12 mouse cellular contexts compared by ENCODE assay signal in the genomic region with DNA sequence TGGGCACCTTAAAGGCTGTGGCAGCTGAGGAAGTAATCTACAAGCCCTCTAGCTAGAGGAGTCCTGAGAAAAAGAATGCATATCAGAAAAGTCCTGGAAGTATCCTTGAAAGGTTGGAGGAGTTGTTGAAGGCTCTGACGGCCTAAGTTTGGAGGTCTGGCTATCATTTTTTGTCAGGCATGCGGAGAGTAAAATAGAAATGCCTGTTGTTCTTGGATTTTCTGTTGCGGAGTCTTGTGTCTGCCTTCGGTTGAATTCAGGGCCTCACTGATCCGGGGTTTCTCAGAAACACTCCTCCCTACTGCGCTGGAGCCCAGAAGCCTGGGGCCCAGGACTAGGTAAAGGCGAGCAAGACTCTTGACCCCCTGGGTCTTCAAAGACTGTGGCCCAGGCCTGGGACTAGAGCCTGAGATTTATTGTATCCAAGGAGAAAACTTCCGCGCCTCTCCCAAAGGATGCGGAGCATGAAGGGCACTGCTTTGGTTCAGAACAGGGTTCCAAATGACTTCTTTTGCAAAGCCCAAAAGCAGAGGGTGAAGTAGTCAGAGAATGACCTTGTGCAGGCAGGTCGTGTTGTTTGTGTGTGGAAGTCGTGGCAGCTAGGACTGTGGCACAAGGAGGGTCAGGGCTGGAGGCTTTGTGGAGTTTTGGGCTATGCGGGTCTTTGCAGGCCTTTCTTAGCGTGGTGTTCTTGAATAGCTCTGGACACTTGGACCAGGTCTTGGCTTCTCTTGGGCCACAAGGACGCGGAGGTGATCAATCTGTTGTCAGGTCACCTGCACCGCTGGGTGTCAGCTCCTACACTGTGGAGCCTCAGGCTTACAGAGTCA. TPM values are rescaled to one million over a fixed set of nuclear protein-coding genes. Genes with fewer than 3 reads are reported as not detected.
A peak's percentile ranks its signal among the peaks of the same experiment; 100 is the strongest.
DNase-seq lines count a peak whose midpoint lies in the region; ATAC-seq lines count a peak whose summit lies in the region.
"Had no signal": no experiment of that assay in that cellular context is flagged by ENCODE, and none has a peak within 500 bp of the region (broad histone marks: within the 10 kb centered on the region; RNA-seq: fewer than 3 reads in every experiment).

No protein-coding gene starts in this region.

- H3K36me3 ChIP-seq in hindbrain, embryonic 11.5 days (ENCODE audit: control insufficient read depth, insufficient read depth, low read length) = no peaks in the 10 kb centered on the region
- no peaks in the 10 kb centered on the region for H3K36me3 ChIP-seq in neural tube, embryonic 13.5 days
- H3K36me3 ChIP-seq: heart, embryonic 13.5 days had no signal

- H3K4me1 ChIP-seq in hindbrain, embryonic 11.5 days (replicated peaks; ENCODE audit: control insufficient read depth, insufficient read depth, low read length) = peaks cover 21% of the 10 kb centered on the region
- peaks cover 90% of the 10 kb centered on the region for H3K4me1 ChIP-seq in neural tube, embryonic 13.5 days (replicated peaks)
- H3K4me1 ChIP-seq: heart, embryonic 13.5 days had no signal

- peak overlapping the region; percentile 54 for H3K9ac ChIP-seq in hindbrain, embryonic 11.5 days (ENCODE audit: low read depth, low read length)
- peak overlapping the region; percentile 60 for H3K9ac ChIP-seq in neural tube, embryonic 13.5 days
- H3K9ac ChIP-seq: heart, embryonic 13.5 days had no signal

- peak overlapping the region; percentile 25 for H3K4me3 ChIP-seq in hindbrain, embryonic 11.5 days (ENCODE audit: low read depth, low read length)
- H3K4me3 ChIP-seq in neural tube, embryonic 13.5 days = no peak overlapping the region; the same call in 1 of the 2 replicates
- H3K4me3 ChIP-seq: heart, embryonic 13.5 days had no signal

- WGBS in hindbrain, embryonic 11.5 days = 2% methylated on average over 17 of the region's 17 CpGs
- 7% methylated on average over 17 of the region's 17 CpGs for WGBS in neural tube, embryonic 13.5 days

- no peaks in the 10 kb centered on the region for H3K9me3 ChIP-seq in hindbrain, embryonic 11.5 days (ENCODE audit: control insufficient read depth, low read length)
- no peaks in the 10 kb centered on the region for H3K9me3 ChIP-seq in neural tube, embryonic 13.5 days
- H3K9me3 ChIP-seq: heart, embryonic 13.5 days had no signal

- ATAC-seq in hindbrain, embryonic 11.5 days (ENCODE audit: low FRiP score) = no peak
- no peak for ATAC-seq in neural tube, embryonic 13.5 days (ENCODE audit: low read depth)

- DNase-seq in heart, adult 11 months = peak; percentile 80
- no peak for DNase-seq in heart, postnatal 10 days
- peak; percentile 66 for DNase-seq in hindbrain, embryonic 11.5 days (ENCODE audit: low spot score)
- peak; percentile 56 for DNase-seq in kidney, postnatal 14 days
- DNase-seq in right cerebral cortex, adult 2 months (ENCODE audit: low spot score in 2 of 2) = no peak
- no peak for DNase-seq in adrenal gland, postnatal 10 days
- DNase-seq in lung, postnatal 10 days = no peak
- DNase-seq: adrenal gland, adult 8-10 months; cerebellum, adult 8-10 months had no signal

- peaks cover 7% of the 10 kb centered on the region; the same call in 1 of the 2 replicates for H3K27me3 ChIP-seq in hindbrain, embryonic 11.5 days (ENCODE audit: control insufficient read depth, insufficient read depth, low read length)
- peaks cover 45% of the 10 kb centered on the region for H3K27me3 ChIP-seq in neural tube, embryonic 13.5 days

- H3K4me2 ChIP-seq in hindbrain, embryonic 11.5 days (replicated peaks; ENCODE audit: low read depth, low read length) = peak overlapping the region; percentile 66
- peak overlapping the region; percentile 63 for H3K4me2 ChIP-seq in neural tube, embryonic 13.5 days
- H3K4me2 ChIP-seq: heart, embryonic 13.5 days had no signal

- H3K27ac ChIP-seq in hindbrain, embryonic 11.5 days (ENCODE audit: low read depth, low read length) = peak overlapping the region; percentile 62
- peak overlapping the region; percentile 54 for H3K27ac ChIP-seq in neural tube, embryonic 13.5 days (replicated peaks)
- H3K27ac ChIP-seq: heart, embryonic 13.5 days had no signal

- intact Hi-C loops in heart, postnatal 10 days (cut with DNase I) = no loop called here

RNA-seq across cellular contexts. Expression of a gene that starts 9.6 kb away (rescaled TPM):
- total RNA-seq in heart, postnatal 10 days (2021) = not detected
- 20.7 and 22.3 TPM in 2 replicates for polyA plus RNA-seq in hindbrain, embryonic 11.5 days (2014; fragmentation: Nextera tagmentation; extraction: Ambion mirVana)
- polyA plus RNA-seq in neural tube, embryonic 13.5 days (2015; fragmentation: Nextera tagmentation; extraction: Ambion mirVana) = 10.5 and 12.2 TPM in 2 replicates
- under 1 TPM; 0.03 TPM for total RNA-seq in adrenal gland, postnatal 10 days (2021)
- total RNA-seq: MEL had no signal

Comparison
In these comparisons a context has a peak if more than half of its experiments do, and no peak if none do; other contexts are left out.
1. DNase-seq: peak in heart, adult 11 months (single experiment), hindbrain, embryonic 11.5 days (single experiment) and kidney, postnatal 14 days (single experiment); none in heart, postnatal 10 days (0 of 2), right cerebral cortex, adult 2 months (0 of 2), adrenal gland, postnatal 10 days (single experiment) and lung, postnatal 10 days (single experiment).